Comparison of ENCODE assay signal across 17 mouse cellular contexts in the genomic region with DNA sequence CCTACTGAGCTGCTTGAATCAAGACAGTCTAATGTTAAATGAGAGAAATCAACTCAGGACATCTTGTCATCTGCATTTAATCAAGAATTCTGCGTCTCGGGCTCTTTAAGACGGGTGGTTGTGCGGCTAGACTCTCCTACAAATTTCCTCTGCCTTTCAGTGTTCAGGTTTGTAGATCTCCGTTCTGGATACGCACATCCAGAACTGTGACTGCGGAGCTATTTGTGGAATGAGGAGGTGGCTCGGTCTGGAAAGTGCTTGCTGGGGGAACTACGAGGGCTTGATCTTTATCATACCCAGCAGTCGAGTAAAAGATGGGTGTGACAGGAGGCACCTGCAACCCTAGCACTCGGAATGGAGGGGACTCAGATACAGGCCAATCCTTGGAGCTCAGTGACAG.
"Had no signal": no experiment of that assay in that cellular context is flagged by ENCODE, and none has a peak within 500 bp of the region (broad histone marks: within the 10 kb centered on the region; RNA-seq: fewer than 3 reads in every experiment).

No protein-coding gene starts in this region.

- H3K4me2 ChIP-seq: liver, embryonic 13.5 days; lung, embryonic 14.5 days; midbrain, embryonic 13.5 days; neural tube, embryonic 13.5 days had no signal

- H3K36me3 ChIP-seq: liver, embryonic 13.5 days; midbrain, embryonic 10.5 days; midbrain, embryonic 13.5 days; neural tube, embryonic 13.5 days had no signal

- H3K4me3 ChIP-seq: liver, embryonic 13.5 days; megakaryocyte, embryonic 14.5 days; midbrain, embryonic 10.5 days; midbrain, embryonic 13.5 days; myocyte; neural tube, embryonic 13.5 days had no signal

- DNase-seq: kidney, adult 9 months; kidney, postnatal 14 days; kidney, postnatal 4 days; liver, embryonic 13.5 days; lung, embryonic 14.5 days; lung, postnatal 10 days; lung, postnatal 36 days; retina, postnatal 1 day; right cerebral cortex, postnatal 4 days; thymus, postnatal 25 days had no signal

- ATAC-seq: midbrain, embryonic 13.5 days; midbrain, embryonic 16.5 days had no signal

- H3K9me3 ChIP-seq: liver, embryonic 13.5 days; megakaryocyte, embryonic 14.5 days; midbrain, embryonic 10.5 days; midbrain, embryonic 13.5 days; neural tube, embryonic 13.5 days had no signal

- H3K9ac ChIP-seq: liver, embryonic 13.5 days; lung, embryonic 14.5 days; midbrain, embryonic 13.5 days; neural tube, embryonic 13.5 days had no signal

- H3K27me3 ChIP-seq: liver, embryonic 13.5 days; megakaryocyte, embryonic 14.5 days; midbrain, embryonic 13.5 days; neural tube, embryonic 13.5 days had no signal

- H3K4me1 ChIP-seq: midbrain, embryonic 10.5 days; neural tube, embryonic 13.5 days had no signal

- H3K27ac ChIP-seq: liver, embryonic 13.5 days; midbrain, embryonic 10.5 days; midbrain, embryonic 13.5 days; neural tube, embryonic 13.5 days; stomach, postnatal 0 days had no signal
